Mouse (Mus musculus): ENCODE measurements around the gene Rpl3. TPM values are rescaled to one million over a fixed set of nuclear protein-coding genes. Genes with fewer than 3 reads are reported as not detected.

Rpl3 gene
- polyA plus RNA-seq, 1 experiment from 2014 or later: 450 TPM

DNA sequence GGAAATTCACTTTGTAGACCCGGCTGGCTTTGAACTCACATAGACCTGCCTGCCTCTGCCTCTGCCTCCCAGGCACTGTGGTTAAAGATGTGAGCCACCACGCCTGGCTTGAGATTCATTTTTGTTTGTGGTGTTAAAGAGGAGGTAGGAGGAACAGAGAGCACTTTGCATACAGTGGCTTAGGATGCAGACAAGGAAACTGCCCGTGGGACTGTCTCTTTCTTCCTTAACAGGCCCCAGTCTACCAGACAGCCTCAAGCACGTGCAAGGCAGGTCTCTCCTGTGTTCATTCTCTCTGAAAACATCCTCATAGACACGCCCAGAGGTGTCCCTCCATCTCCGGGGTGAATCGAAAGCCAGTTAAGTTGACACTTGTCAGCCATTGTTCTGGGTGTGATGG, 57.3 kb downstream of the Rpl3 start:
- Histone ChIP-seq H3K9me3 (ENCODE audit: control insufficient read depth) (no peaks in the 10 kb centered on the region), H3K27me3 (replicated peaks; ENCODE audit: control insufficient read depth, insufficient read depth, low read length) (no peaks in the 10 kb centered on the region), H3K4me2 (replicated peaks; ENCODE audit: low read depth) (no peak overlapping the region), H3K27ac (ENCODE audit: low read depth, low read length) (no peak overlapping the region), H3K4me1 (replicated peaks; ENCODE audit: control insufficient read depth, insufficient read depth, low read length) (no peaks in the 10 kb centered on the region), H3K4me3 (ENCODE audit: low read depth, low read length) (no peak overlapping the region), H3K9ac (ENCODE audit: low read depth, low read length) (no peak overlapping the region), H3K36me3 (ENCODE audit: control insufficient read depth, insufficient read depth) (no peaks in the 10 kb centered on the region)
- ATAC-seq: no peak
- no peak for TF ChIP-seq CTCF (IDR thresholded peaks at IDR 0.05; ENCODE audit: low read depth)
- WGBS: 60% methylated on average over 7 of the region's 7 CpGs

- Histone ChIP-seq H3K9ac (ENCODE audit: low read depth, low read length) (no peak overlapping the region), H3K9me3 (ENCODE audit: control insufficient read depth) (no peaks in the 10 kb centered on the region), H3K36me3 (ENCODE audit: control insufficient read depth, insufficient read depth) (no peaks in the 10 kb centered on the region), H3K27ac (ENCODE audit: low read depth, low read length) (no peak overlapping the region), H3K4me3 (ENCODE audit: low read depth, low read length) (no peak overlapping the region), H3K27me3 (replicated peaks; ENCODE audit: control insufficient read depth, insufficient read depth, low read length) (no peaks in the 10 kb centered on the region), H3K4me2 (replicated peaks; ENCODE audit: low read depth) (no peak overlapping the region), H3K4me1 (replicated peaks; ENCODE audit: control insufficient read depth, insufficient read depth, low read length) (no peaks in the 10 kb centered on the region)
- no peak for ATAC-seq
- WGBS: 88% methylated on average over 4 of the region's 4 CpGs
- peak; percentile 58 for TF ChIP-seq CTCF (IDR thresholded peaks at IDR 0.05; ENCODE audit: low read depth)
Observed at GRCm38 (mm10) chr15:80031133-80031532, 60.5 kb downstream of the Rpl3 start.

DNA sequence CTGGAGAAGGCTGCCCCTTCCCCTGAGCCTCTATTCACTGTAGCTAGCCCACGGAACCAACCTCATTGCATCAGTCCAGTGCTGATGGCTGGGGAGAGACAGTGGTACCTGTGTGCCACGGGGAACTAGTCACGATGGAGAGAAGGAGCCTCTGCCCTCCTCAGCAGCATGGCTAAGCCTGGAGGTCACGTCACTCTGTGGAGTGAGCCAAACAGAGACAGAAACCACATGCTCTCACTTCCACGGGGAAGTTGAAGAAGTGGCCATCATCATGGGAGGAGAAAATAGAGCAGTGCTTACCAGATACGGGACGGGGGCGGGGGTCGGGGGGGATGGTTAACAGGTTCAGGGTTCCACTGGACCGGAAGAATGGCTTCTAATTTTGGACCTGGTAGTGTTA, 61.3 kb downstream of the Rpl3 start:
- Histone ChIP-seq H3K9me3 (ENCODE audit: control insufficient read depth) (no peaks in the 10 kb centered on the region), H3K27ac (ENCODE audit: low read depth, low read length) (no peak overlapping the region), H3K27me3 (replicated peaks; ENCODE audit: control insufficient read depth, insufficient read depth, low read length) (no peaks in the 10 kb centered on the region), H3K9ac (ENCODE audit: low read depth, low read length) (no peak overlapping the region), H3K36me3 (ENCODE audit: control insufficient read depth, insufficient read depth) (no peaks in the 10 kb centered on the region), H3K4me3 (ENCODE audit: low read depth, low read length) (no peak overlapping the region), H3K4me1 (replicated peaks; ENCODE audit: control insufficient read depth, insufficient read depth, low read length) (no peaks in the 10 kb centered on the region), H3K4me2 (replicated peaks; ENCODE audit: low read depth) (no peak overlapping the region)
- 91% methylated on average over 10 of the region's 10 CpGs for WGBS
- no peak for ATAC-seq
- no peak for TF ChIP-seq CTCF (IDR thresholded peaks at IDR 0.05; ENCODE audit: low read depth)

GRCm38 (mm10) chr15:80028862-80029261, 62.8 kb downstream of the Rpl3 start:
- no peaks in the 10 kb centered on the region for H3K9me3 ChIP-seq (ENCODE audit: control insufficient read depth)
- no peak for TF ChIP-seq CTCF (IDR thresholded peaks at IDR 0.05; ENCODE audit: low read depth)
- no peaks in the 10 kb centered on the region for H3K27me3 ChIP-seq (replicated peaks; ENCODE audit: control insufficient read depth, insufficient read depth, low read length)
- no peak overlapping the region for H3K4me3 ChIP-seq (ENCODE audit: low read depth, low read length)
- ATAC-seq: no peak
- 76% methylated on average over 5 of the region's 5 CpGs for WGBS
- H3K4me1 ChIP-seq (replicated peaks; ENCODE audit: control insufficient read depth, insufficient read depth, low read length): no peaks in the 10 kb centered on the region
- H3K36me3 ChIP-seq (ENCODE audit: control insufficient read depth, insufficient read depth): no peaks in the 10 kb centered on the region
- H3K27ac ChIP-seq (ENCODE audit: low read depth, low read length): no peak overlapping the region
- no peak overlapping the region for H3K4me2 ChIP-seq (replicated peaks; ENCODE audit: low read depth)
- H3K9ac ChIP-seq (ENCODE audit: low read depth, low read length): no peak overlapping the region

Small RNAs within 50 kb of the gene (microRNA-seq; reads per million reads assigned to microRNA genes)
- 44.0 reads per million, percentile 38 among the genes with 10 or more reads in this experiment for gene Snord43

Other genes with a start within 250 kb of the Rpl3 start
- 5.1 and 6.4 TPM in 2 replicates for gene Apobec3, start 200.2 kb downstream of the Rpl3 start, polyA plus RNA-seq (2015; fragmentation: Nextera tagmentation; extraction: Ambion mirVana)
- gene Cbx7, start 120.7 kb downstream of the Rpl3 start, polyA plus RNA-seq (2015; fragmentation: Nextera tagmentation; extraction: Ambion mirVana): 2.5 and 3.8 TPM in 2 replicates
- gene Pdgfb, start 76.9 kb downstream of the Rpl3 start, polyA plus RNA-seq (2015; fragmentation: Nextera tagmentation; extraction: Ambion mirVana): 6.9 and 7.1 TPM in 2 replicates
- 6.8 and 10.4 TPM in 2 replicates for gene Syngr1, start 534 bp downstream of the Rpl3 start, polyA plus RNA-seq (2015; fragmentation: Nextera tagmentation; extraction: Ambion mirVana)
- 12.6 and 13.6 TPM in 2 replicates for gene Tab1, start 41.3 kb upstream of the Rpl3 start, polyA plus RNA-seq (2015; fragmentation: Nextera tagmentation; extraction: Ambion mirVana)
- gene Mgat3, start 81.9 kb upstream of the Rpl3 start, polyA plus RNA-seq (2015; fragmentation: Nextera tagmentation; extraction: Ambion mirVana): 12.2 and 13.1 TPM in 2 replicates
- 12.0 and 14.2 TPM in 2 replicates for gene Mief1, start 142.2 kb upstream of the Rpl3 start, polyA plus RNA-seq (2015; fragmentation: Nextera tagmentation; extraction: Ambion mirVana)
- gene AC140267.1, start 144.0 kb upstream of the Rpl3 start, polyA plus RNA-seq (2015; fragmentation: Nextera tagmentation; extraction: Ambion mirVana): not detected in 2 replicates
- 95.2 and 106 TPM in 2 replicates for gene Atf4, start 163.3 kb upstream of the Rpl3 start, polyA plus RNA-seq (2015; fragmentation: Nextera tagmentation; extraction: Ambion mirVana)
- 48.4 and 49.3 TPM in 2 replicates for gene Rps19bp1, start 172.4 kb upstream of the Rpl3 start, polyA plus RNA-seq (2015; fragmentation: Nextera tagmentation; extraction: Ambion mirVana)
- gene Cacna1i, start 195.4 kb upstream of the Rpl3 start, polyA plus RNA-seq (2015; fragmentation: Nextera tagmentation; extraction: Ambion mirVana): 0.03 TPM in 1 of 2 replicates, not detected in the other